Mouse (Mus musculus) intestine, postnatal 0 days (tissue): ENCODE data around the gene Il4i1. TPM values are rescaled to one million over a fixed set of nuclear protein-coding genes. Genes with fewer than 3 reads are reported as not detected.
A peak's percentile ranks its signal among the peaks of the same experiment; 100 is the strongest.

Experiments used
- ATAC-seq: fragments of 200-750 bp; cut with Nextera tagmentation; 2 replicates; pipeline ENCODE4 v1.8.0; 2017; ENCODE audit warnings: mild to moderate bottlenecking, moderate TSS enrichment, moderate library complexity
- H3K27ac ChIP-seq: fragments of 300-500 bp; sonication (generic); 2 replicates; pipeline ENCODE4 v1.5.1; 2014; ENCODE audit warnings: mild to moderate bottlenecking, low read depth, low read length, moderate library complexity
- H3K27me3 ChIP-seq: fragments of 300-500 bp; sonication (generic); replicated peaks from 2 replicates; pipeline ENCODE4 v1.6.1; 2014; ENCODE audit warnings: low read length, mixed read lengths; ENCODE audit not compliant: control insufficient read depth, insufficient read depth
- H3K36me3 ChIP-seq: fragments of 300-500 bp; sonication (generic); 2 replicates; pipeline ENCODE4 v1.6.1; 2014; ENCODE audit warnings: mild to moderate bottlenecking, moderate library complexity; ENCODE audit not compliant: control insufficient read depth, insufficient read depth
- H3K4me1 ChIP-seq: fragments of 300-500 bp; sonication (generic); replicated peaks from 2 replicates; pipeline ENCODE4 v1.6.1; 2014; ENCODE audit warnings: antibody characterized with exemption, low read length, mixed read lengths; ENCODE audit not compliant: control insufficient read depth, insufficient read depth
- H3K4me2 ChIP-seq: fragments of 300-500 bp; sonication (generic); replicated peaks from 2 replicates; pipeline ENCODE4 v1.6.1; 2014; ENCODE audit warnings: low read depth, mild to moderate bottlenecking, moderate library complexity
- H3K4me3 ChIP-seq: fragments of 300-500 bp; sonication (generic); 2 replicates; pipeline ENCODE4 v1.5.1; 2014; ENCODE audit warnings: low read depth, low read length
- H3K9ac ChIP-seq: fragments of 300-500 bp; sonication (generic); 2 replicates; pipeline ENCODE4 v1.6.1; 2014; ENCODE audit warnings: mild to moderate bottlenecking, low read depth, low read length
- H3K9me3 ChIP-seq: fragments of 300-500 bp; sonication (generic); 2 replicates; pipeline ENCODE4 v1.6.1; 2016; ENCODE audit warnings: mixed run types; ENCODE audit not compliant: control insufficient read depth
- CTCF ChIP-seq: sonication (generic); IDR thresholded peaks from 2 replicates; pipeline ENCODE4 v1.5.1; 2016; ENCODE audit warnings: low read depth, mild to moderate bottlenecking, control low read depth, antibody characterized with exemption, moderate library complexity
- WGBS: fragments of 180-500 bp; shearing (Covaris S2); extraction: QIAGEN DNeasy Blood & Tissue Kit; methylation state at CpG from one replicate; pipeline ENCODE4 v1.1.7; 2014; 5-methylcytosine and 5-hydroxymethylcytosine counted together
- polyA plus RNA-seq: library from polyadenylated mRNA; unstranded; fragments of >200 nt; fragmentation: Nextera tagmentation; extraction: Ambion mirVana; gene quantifications from 2 replicates; pipeline ENCODE4 v1.2.1, GENCODE M21; 2015

Il4i1 gene
- polyA plus RNA-seq, 1 experiment from 2014 or later: 0.82 TPM

GRCm38 (mm10) chr7:44812651-44813325 lies 3.4 kb upstream of the Il4i1 start:
- H3K4me2 ChIP-seq: no peak overlapping the region
- H3K4me3 ChIP-seq: no peak overlapping the region
- H3K9ac ChIP-seq: no peak overlapping the region
- no peak for ATAC-seq
- no peak overlapping the region for H3K27ac ChIP-seq
- peaks cover 6% of the 10 kb centered on the region for H3K4me1 ChIP-seq
- H3K36me3 ChIP-seq: peaks cover 32% of the 10 kb centered on the region
- no peak for TF ChIP-seq CTCF
- H3K9me3 ChIP-seq: no peaks in the 10 kb centered on the region
- 89% methylated on average over 20 of the region's 20 CpGs for WGBS
- H3K27me3 ChIP-seq: no peaks in the 10 kb centered on the region

- no peaks in the 10 kb centered on the region for H3K9me3 ChIP-seq
Observed at GRCm38 (mm10) chr7:44813985-44814384, 2.2 kb upstream of the Il4i1 start.

GRCm38 (mm10) chr7:44814423-44814822 lies 1.8 kb upstream of the Il4i1 start:
- no peak for ATAC-seq
- H3K9me3 ChIP-seq: no peaks in the 10 kb centered on the region
- no peak overlapping the region for H3K27ac ChIP-seq
- WGBS: 91% methylated on average over 4 of the region's 4 CpGs
- no peak overlapping the region for H3K9ac ChIP-seq
- H3K27me3 ChIP-seq: no peaks in the 10 kb centered on the region
- H3K36me3 ChIP-seq: peaks cover 32% of the 10 kb centered on the region
- H3K4me1 ChIP-seq: peaks cover 7% of the 10 kb centered on the region
- H3K4me2 ChIP-seq: no peak overlapping the region
- H3K4me3 ChIP-seq: no peak overlapping the region
- no peak for TF ChIP-seq CTCF

More at GRCm38 (mm10) chr7:44813985-44814384, 2.2 kb upstream of the Il4i1 start:
- Histone ChIP-seq H3K9ac (no peak overlapping the region), H3K27ac (no peak overlapping the region), H3K4me3 (no peak overlapping the region), H3K27me3 (no peaks in the 10 kb centered on the region), H3K36me3 (peaks cover 32% of the 10 kb centered on the region), H3K4me1 (peaks cover 7% of the 10 kb centered on the region), H3K4me2 (no peak overlapping the region)
- no peak for TF ChIP-seq CTCF
- ATAC-seq: no peak
- WGBS: 90% methylated on average over 3 of the region's 3 CpGs

GRCm38 (mm10) chr7:44814952-44815553 lies 1.1 kb upstream of the Il4i1 start:
- no peak for ATAC-seq
- peaks cover 32% of the 10 kb centered on the region for H3K36me3 ChIP-seq
- 33% methylated on average over 14 of the region's 14 CpGs for WGBS
- no peak overlapping the region for H3K27ac ChIP-seq
- no peak for TF ChIP-seq CTCF
- no peak overlapping the region; the same call in 1 of the 2 replicates for H3K9ac ChIP-seq
- H3K9me3 ChIP-seq: no peaks in the 10 kb centered on the region
- H3K4me3 ChIP-seq: peak overlapping the region; percentile 95
- H3K27me3 ChIP-seq: no peaks in the 10 kb centered on the region
- peaks cover 11% of the 10 kb centered on the region for H3K4me1 ChIP-seq
- peak overlapping the region; percentile 84 for H3K4me2 ChIP-seq

- no peaks in the 10 kb centered on the region for H3K27me3 ChIP-seq
- H3K9me3 ChIP-seq: no peaks in the 10 kb centered on the region
- ATAC-seq: peak; percentile 40
- H3K4me1 ChIP-seq: peaks cover 16% of the 10 kb centered on the region
- peak within 1 kb of the TSS; percentile 84 for H3K4me2 ChIP-seq
- H3K27ac ChIP-seq: peak within 1 kb of the TSS; percentile 95
- H3K9ac ChIP-seq: peak within 1 kb of the TSS; percentile 89
- TF ChIP-seq CTCF: no peak
- H3K36me3 ChIP-seq: peaks cover 24% of the 10 kb centered on the region; the same call in 1 of the 2 replicates
- under 1% methylated on average over 56 of the region's 57 CpGs for WGBS
- H3K4me3 ChIP-seq: peak within 1 kb of the TSS; percentile 95
Observed at GRCm38 (mm10) chr7:44816470-44817021, 359 bp downstream of the Il4i1 start, which contains the start of gene Atf5. Atf5 (minus strand) TSS chr7:44816658.

GRCm38 (mm10) chr7:44817441-44817840 lies 1.3 kb downstream of the Il4i1 start:
- Histone ChIP-seq H3K27ac (no peak overlapping the region), H3K4me3 (peak overlapping the region; percentile 95), H3K27me3 (no peaks in the 10 kb centered on the region), H3K9ac (peak overlapping the region; percentile 89), H3K4me1 (peaks cover 16% of the 10 kb centered on the region), H3K36me3 (peaks cover 15% of the 10 kb centered on the region; the same call in 1 of the 2 replicates), H3K4me2 (peak overlapping the region; percentile 84), H3K9me3 (no peaks in the 10 kb centered on the region)
- TF ChIP-seq CTCF: no peak
- ATAC-seq: no peak
- 16% methylated on average over 3 of the region's 3 CpGs for WGBS
